Comparison of ENCODE assay signal across 8 mouse cellular contexts in genomic region chr17:46629685-46630441, GRCm38 (mm10). TPM values are rescaled to one million over a fixed set of nuclear protein-coding genes. Genes with fewer than 3 reads are reported as not detected.
A peak's percentile ranks its signal among the peaks of the same experiment; 100 is the strongest.
DNase-seq lines count a peak whose midpoint lies in the region; ATAC-seq and TF ChIP-seq lines count a peak whose summit lies in the region.

No protein-coding gene starts in this region.

- TF ChIP-seq CTCF in ES-Bruce4 (IDR thresholded peaks at IDR 0.05; ENCODE audit: low read depth, low read length), result no peak
- no peak for TF ChIP-seq CTCF in bone marrow macrophage, adult 2 months (IDR thresholded peaks at IDR 0.05; ENCODE audit: low read depth, low read length)
- TF ChIP-seq CTCF in lung, postnatal 0 days (IDR thresholded peaks at IDR 0.05), result peak; percentile 33

- H3K36me3 ChIP-seq in ES-Bruce4 (ENCODE audit: control insufficient read depth, insufficient read depth, low read length, poor library complexity, severe bottlenecking), result no peaks in the 10 kb centered on the region
- H3K36me3 ChIP-seq in heart, embryonic 10.5 days, result peaks cover 21% of the 10 kb centered on the region; the same call in 1 of the 2 replicates
- H3K36me3 ChIP-seq in lung, postnatal 0 days (ENCODE audit: insufficient read depth, low read length), result 0 out of 2 replicates have a peak, but pooled peaks cover 7% of the 10 kb centered on the region
- peaks cover 10% of the 10 kb centered on the region; the same call in 1 of the 2 replicates for H3K36me3 ChIP-seq in stomach, embryonic 14.5 days (ENCODE audit: control insufficient read depth, insufficient read depth, low read length)

- H3K9me3 ChIP-seq in ES-Bruce4 (replicated peaks; ENCODE audit: control insufficient read depth, insufficient read depth, low read length, poor library complexity, severe bottlenecking), result no peaks in the 10 kb centered on the region
- H3K9me3 ChIP-seq in heart, embryonic 10.5 days, result no peaks in the 10 kb centered on the region
- no peaks in the 10 kb centered on the region for H3K9me3 ChIP-seq in lung, postnatal 0 days (ENCODE audit: low read length)
- H3K9me3 ChIP-seq in stomach, embryonic 14.5 days (ENCODE audit: control insufficient read depth, low read depth, low read length), result no peaks in the 10 kb centered on the region

- 6% methylated on average over 12 of the region's 12 CpGs for WGBS in heart, embryonic 10.5 days
- WGBS in lung, postnatal 0 days, result 16% methylated on average over 12 of the region's 12 CpGs
- 3% methylated on average over 12 of the region's 12 CpGs for WGBS in stomach, embryonic 14.5 days

- TF ChIP-seq EP300 in ES-Bruce4 (IDR thresholded peaks at IDR 0.05; ENCODE audit: insufficient read depth, low read depth, low read length), result peak; percentile 88
- no peak; the same call in 1 of the 2 replicates for TF ChIP-seq EP300 in lung, postnatal 0 days (IDR thresholded peaks at IDR 0.05)

- DNase-seq in heart, embryonic 10.5 days (ENCODE audit: low spot score), result peak; percentile 89
- DNase-seq in kidney, adult 9 months, result peak; percentile 54
- peak; percentile 95 for DNase-seq in lung, postnatal 0 days (ENCODE audit: low spot score)
- no peak for DNase-seq in frontal cortex, postnatal 10 days (ENCODE audit: low spot score in 2 of 2)
- no peak for DNase-seq in right cerebral cortex, postnatal 10 days (ENCODE audit: low spot score in 2 of 2)

- H3K9ac ChIP-seq in ES-Bruce4 (ENCODE audit: low read depth, poor library complexity, severe bottlenecking), result peak overlapping the region; percentile 97
- H3K9ac ChIP-seq in lung, postnatal 0 days (replicated peaks; ENCODE audit: low read depth), result peak overlapping the region; percentile 94
- H3K9ac ChIP-seq in stomach, embryonic 14.5 days (replicated peaks; ENCODE audit: low read depth, low read length), result peak overlapping the region; percentile 97

- no peak for TF ChIP-seq POLR2A in ES-Bruce4 (IDR thresholded peaks at IDR 0.05; ENCODE audit: insufficient read depth, low read length)
- no peak for TF ChIP-seq POLR2A in bone marrow macrophage, adult 2 months (IDR thresholded peaks at IDR 0.05; ENCODE audit: borderline replicate concordance, low read depth, low read length)

- H3K4me2 ChIP-seq in lung, postnatal 0 days (replicated peaks; ENCODE audit: low read depth, low read length), result peak overlapping the region; percentile 87
- peak overlapping the region; percentile 62 for H3K4me2 ChIP-seq in stomach, embryonic 14.5 days (replicated peaks; ENCODE audit: low read depth, low read length)

- peaks cover 6% of the 10 kb centered on the region for H3K4me1 ChIP-seq in ES-Bruce4 (ENCODE audit: control insufficient read depth, insufficient read depth, low read length)
- no peaks in the 10 kb centered on the region for H3K4me1 ChIP-seq in bone marrow macrophage, adult 2 months (ENCODE audit: control insufficient read depth, insufficient read depth, low read length)
- peaks cover 56% of the 10 kb centered on the region for H3K4me1 ChIP-seq in heart, embryonic 10.5 days
- H3K4me1 ChIP-seq in lung, postnatal 0 days (ENCODE audit: insufficient read depth, low read depth, low read length), result 0 out of 2 replicates have a peak, but pooled peaks cover 5% of the 10 kb centered on the region
- H3K4me1 ChIP-seq in stomach, embryonic 14.5 days (ENCODE audit: control insufficient read depth, insufficient read depth, low read length), result peaks cover 35% of the 10 kb centered on the region

- no peaks in the 10 kb centered on the region for H3K27me3 ChIP-seq in ES-Bruce4 (ENCODE audit: control insufficient read depth, insufficient read depth, low read length, poor library complexity, severe bottlenecking)
- H3K27me3 ChIP-seq in heart, embryonic 10.5 days (ENCODE audit: insufficient read depth, poor library complexity, severe bottlenecking), result no peaks in the 10 kb centered on the region
- no peaks in the 10 kb centered on the region for H3K27me3 ChIP-seq in lung, postnatal 0 days (replicated peaks; ENCODE audit: insufficient read depth, low read length)
- no peaks in the 10 kb centered on the region for H3K27me3 ChIP-seq in stomach, embryonic 14.5 days (ENCODE audit: control insufficient read depth, insufficient read depth, low read length)

- H3K4me3 ChIP-seq in ES-Bruce4 (ENCODE audit: low read depth, low read length), result peak overlapping the region; percentile 51
- peak overlapping the region; percentile 19 for H3K4me3 ChIP-seq in bone marrow macrophage, adult 2 months (ENCODE audit: insufficient read depth, low read length)
- H3K4me3 ChIP-seq in heart, embryonic 10.5 days, result peak overlapping the region; percentile 97
- H3K4me3 ChIP-seq in lung, postnatal 0 days (ENCODE audit: low read depth, low read length), result peak overlapping the region; percentile 86
- peak overlapping the region; percentile 94 for H3K4me3 ChIP-seq in stomach, embryonic 14.5 days (ENCODE audit: low read depth, low read length)

- peak overlapping the region; percentile 88 for H3K27ac ChIP-seq in ES-Bruce4 (ENCODE audit: insufficient read depth, low read length)
- no peak overlapping the region for H3K27ac ChIP-seq in bone marrow macrophage, adult 2 months (ENCODE audit: insufficient read depth, low read depth, low read length)
- peak overlapping the region; percentile 96 for H3K27ac ChIP-seq in heart, embryonic 10.5 days
- peak overlapping the region; percentile 97 for H3K27ac ChIP-seq in lung, postnatal 0 days (ENCODE audit: low read length)
- peak overlapping the region; percentile 99 for H3K27ac ChIP-seq in stomach, embryonic 14.5 days (ENCODE audit: low read length)

- peak; percentile 84 for ATAC-seq in lung, postnatal 0 days
- ATAC-seq in stomach, embryonic 14.5 days (ENCODE audit: insufficient number of reproducible peaks, insufficient read depth, low FRiP score, low read depth), result peak; percentile 86

RNA-seq across cellular contexts. Expression of gene Ptk7, which starts 0.6 kb away (rescaled TPM):
- polyA plus RNA-seq in ES-Bruce4 (2011; ENCODE audit: insufficient read depth, insufficient read length, low read depth, missing spikeins), result 110 and 113 TPM in 2 replicates
- 0.43 and 0.56 TPM in 2 replicates for polyA plus RNA-seq in bone marrow macrophage, adult 2 months (2012; ENCODE audit: insufficient read depth, insufficient read length, missing spikeins)
- polyA plus RNA-seq in heart, embryonic 10.5 days (2016; fragmentation: Nextera tagmentation; extraction: Ambion mirVana), result 65.4 and 67.7 TPM in 2 replicates
- polyA plus RNA-seq in lung, postnatal 0 days (2015; fragmentation: Nextera tagmentation; extraction: Ambion mirVana), result 73.2 and 75.8 TPM in 2 replicates
- polyA plus RNA-seq in stomach, embryonic 14.5 days (2014; fragmentation: Nextera tagmentation; extraction: Ambion mirVana), result 37.6 and 45.2 TPM in 2 replicates

RNA-seq across cellular contexts. Expression of gene Klc4, which starts 16.0 kb away (rescaled TPM):
- 10.1 TPM in 2 replicates for polyA plus RNA-seq in ES-Bruce4 (2011; ENCODE audit: insufficient read depth, insufficient read length, low read depth, missing spikeins)
- polyA plus RNA-seq in bone marrow macrophage, adult 2 months (2012; ENCODE audit: insufficient read depth, insufficient read length, missing spikeins), result 45.3 and 48.8 TPM in 2 replicates
- polyA plus RNA-seq in heart, embryonic 10.5 days (2016; fragmentation: Nextera tagmentation; extraction: Ambion mirVana), result 21.1 and 22.5 TPM in 2 replicates
- 36.5 and 38.4 TPM in 2 replicates for polyA plus RNA-seq in lung, postnatal 0 days (2015; fragmentation: Nextera tagmentation; extraction: Ambion mirVana)
- polyA plus RNA-seq in stomach, embryonic 14.5 days (2014; fragmentation: Nextera tagmentation; extraction: Ambion mirVana), result 31.0 and 32.3 TPM in 2 replicates

RNA-seq across cellular contexts. Expression of gene Mrpl2, which starts 16.2 kb away (rescaled TPM):
- polyA plus RNA-seq in ES-Bruce4 (2011; ENCODE audit: insufficient read depth, insufficient read length, low read depth, missing spikeins), result 65.8 and 70.9 TPM in 2 replicates
- 38.2 and 39.9 TPM in 2 replicates for polyA plus RNA-seq in bone marrow macrophage, adult 2 months (2012; ENCODE audit: insufficient read depth, insufficient read length, missing spikeins)
- 131 and 151 TPM in 2 replicates for polyA plus RNA-seq in heart, embryonic 10.5 days (2016; fragmentation: Nextera tagmentation; extraction: Ambion mirVana)
- 69.2 and 88.6 TPM in 2 replicates for polyA plus RNA-seq in lung, postnatal 0 days (2015; fragmentation: Nextera tagmentation; extraction: Ambion mirVana)
- 99.2 and 104 TPM in 2 replicates for polyA plus RNA-seq in stomach, embryonic 14.5 days (2014; fragmentation: Nextera tagmentation; extraction: Ambion mirVana)

RNA-seq across cellular contexts. Expression of gene Cul7, which starts 20.3 kb away (rescaled TPM):
- polyA plus RNA-seq in ES-Bruce4 (2011; ENCODE audit: insufficient read depth, insufficient read length, low read depth, missing spikeins), result 67.1 and 74.8 TPM in 2 replicates
- 14.5 and 15.4 TPM in 2 replicates for polyA plus RNA-seq in bone marrow macrophage, adult 2 months (2012; ENCODE audit: insufficient read depth, insufficient read length, missing spikeins)
- 44.8 and 51.3 TPM in 2 replicates for polyA plus RNA-seq in heart, embryonic 10.5 days (2016; fragmentation: Nextera tagmentation; extraction: Ambion mirVana)
- polyA plus RNA-seq in lung, postnatal 0 days (2015; fragmentation: Nextera tagmentation; extraction: Ambion mirVana), result 21.8 and 22.1 TPM in 2 replicates
- 45.9 and 47.2 TPM in 2 replicates for polyA plus RNA-seq in stomach, embryonic 14.5 days (2014; fragmentation: Nextera tagmentation; extraction: Ambion mirVana)

RNA-seq across cellular contexts. Expression of gene Rrp36, which starts 44.3 kb away (rescaled TPM):
- polyA plus RNA-seq in ES-Bruce4 (2011; ENCODE audit: insufficient read depth, insufficient read length, low read depth, missing spikeins), result 48.5 and 60.2 TPM in 2 replicates
- polyA plus RNA-seq in bone marrow macrophage, adult 2 months (2012; ENCODE audit: insufficient read depth, insufficient read length, missing spikeins), result 25.8 and 27.7 TPM in 2 replicates
- 46.3 and 61.0 TPM in 2 replicates for polyA plus RNA-seq in heart, embryonic 10.5 days (2016; fragmentation: Nextera tagmentation; extraction: Ambion mirVana)
- 35.2 and 38.5 TPM in 2 replicates for polyA plus RNA-seq in lung, postnatal 0 days (2015; fragmentation: Nextera tagmentation; extraction: Ambion mirVana)
- polyA plus RNA-seq in stomach, embryonic 14.5 days (2014; fragmentation: Nextera tagmentation; extraction: Ambion mirVana), result 52.3 and 53.5 TPM in 2 replicates

Comparison
In these comparisons a context has a peak if more than half of its experiments do, and no peak if none do; other contexts are left out.
1. H3K4me3 ChIP-seq: peak in every context shown above with its lines; median percentile 97 in heart, embryonic 10.5 days; 94 in stomach, embryonic 14.5 days; 86 in lung, postnatal 0 days; 51 in ES-Bruce4; 19 in bone marrow macrophage, adult 2 months.
2. DNase-seq: peak in heart, embryonic 10.5 days (single experiment), kidney, adult 9 months (single experiment) and lung, postnatal 0 days (single experiment); none in frontal cortex, postnatal 10 days (0 of 2) and right cerebral cortex, postnatal 10 days (0 of 2).
3. RNA of gene Ptk7, which starts 0.6 kb away (polyA plus RNA-seq): 110 to 113 TPM in ES-Bruce4, 73.2 to 75.8 TPM in lung, postnatal 0 days, 65.4 to 67.7 TPM in heart, embryonic 10.5 days and 37.6 to 45.2 TPM in stomach, embryonic 14.5 days; 0.43 to 0.56 TPM in bone marrow macrophage, adult 2 months; every median in the first group is over 10 times any median in the second.
4. Peak in every context shown above with its lines, with median percentiles within 50 percentile points of each other: H3K9ac ChIP-seq.